Mouse (Mus musculus) bone marrow, adult 2 months (tissue): ENCODE measurements around the gene Alox5ap. TPM values are rescaled to one million over a fixed set of nuclear protein-coding genes. Genes with fewer than 3 reads are reported as not detected.

Experiments
- H3K27ac ChIP-seq: fragments of 200-500 bp; 2 replicates; pipeline ENCODE4 v1.5.1; 2012; ENCODE audit warnings: low read depth, mild to moderate bottlenecking, control low read depth, inconsistent platforms, low read length; ENCODE audit not compliant: control insufficient read depth, poor library complexity, insufficient read depth
- H3K4me1 ChIP-seq: fragments of 200-500 bp; 2 replicates; pipeline ENCODE4 v1.6.1; 2011; ENCODE audit warnings: low read length; ENCODE audit not compliant: control insufficient read depth, insufficient read depth
- H3K4me3 ChIP-seq: fragments of 200-500 bp; replicated peaks from 2 replicates; pipeline ENCODE3; 2011; ENCODE audit warnings: mild to moderate bottlenecking, low read depth, low read length, control low read depth; ENCODE audit not compliant: control insufficient read depth
- CTCF ChIP-seq: fragments of 200-500 bp; IDR thresholded peaks from 2 replicates; pipeline ENCODE4 v1.5.1; 2011; ENCODE audit warnings: low read length, control low read depth; ENCODE audit not compliant: control insufficient read depth, insufficient read depth
- POLR2A ChIP-seq: fragments of 200-500 bp; IDR thresholded peaks from 2 replicates; pipeline ENCODE4 v1.6.1; 2011; ENCODE audit warnings: low read depth, mild to moderate bottlenecking, control low read depth, low read length, borderline replicate concordance; ENCODE audit not compliant: control insufficient read depth
- WGBS: fragments of 180-500 bp; shearing (Covaris S2); methylation state at CpG from one replicate; pipeline ENCODE4 v1.1.7; 2018; 5-methylcytosine and 5-hydroxymethylcytosine counted together
- polyA plus RNA-seq: library from polyadenylated mRNA; stranded (reverse); fragments of >200 nt; gene quantifications from 2 replicates; pipeline ENCODE4 v1.2.4, GENCODE M21; 2011; ENCODE audit warnings: low replicate concordance; ENCODE audit not compliant: missing spikeins, insufficient read depth, insufficient read length

Gene Alox5ap
- polyA plus RNA-seq, 1 experiment: 287 TPM

- Histone ChIP-seq H3K27ac (no peak overlapping the region), H3K4me3 (no peak overlapping the region), H3K4me1 (no peaks in the 10 kb centered on the region)
- 74% methylated on average over 2 of the region's 2 CpGs for WGBS
- TF ChIP-seq CTCF (peak; percentile 56), POLR2A (no peak)
Measured at GRCm38 (mm10) chr5:149283009-149283408, 18.4 kb downstream of the Alox5ap start.

GRCm38 (mm10) chr5:149283821-149284220, 19.3 kb downstream of the Alox5ap start:
- no peak overlapping the region for H3K4me3 ChIP-seq
- no peak overlapping the region for H3K27ac ChIP-seq
- no peaks in the 10 kb centered on the region for H3K4me1 ChIP-seq
- TF ChIP-seq CTCF (no peak), POLR2A (no peak)

DNA sequence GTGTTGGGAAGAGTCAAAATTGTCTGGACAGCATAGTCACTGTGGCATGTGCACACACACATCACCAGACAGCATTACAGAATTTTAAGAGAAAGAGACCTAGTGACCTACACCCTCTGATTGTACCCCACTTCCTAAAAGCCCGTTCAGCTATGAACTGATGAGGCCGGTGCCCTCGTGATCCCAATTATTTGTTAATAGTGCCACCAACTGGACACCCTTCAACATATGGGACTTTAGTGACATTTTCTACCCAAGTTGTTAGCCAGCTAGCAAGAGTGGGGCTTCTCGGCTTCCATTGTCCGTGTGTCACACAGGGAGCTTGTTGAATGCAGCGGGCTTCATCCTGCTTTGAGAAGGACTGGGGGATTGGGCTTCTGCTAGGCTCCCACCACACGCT, 21.5 kb downstream of the Alox5ap start:
- 62% methylated on average over 7 of the region's 7 CpGs for WGBS

GRCm38 (mm10) chr5:149287148-149288038, 22.8 kb downstream of the Alox5ap start:
- 86% methylated on average over 41 of the region's 41 CpGs for WGBS
- no peak for TF ChIP-seq CTCF
- no peak for TF ChIP-seq POLR2A
- H3K4me3 ChIP-seq: no peak overlapping the region

More for the DNA sequence above, 21.5 kb downstream of the Alox5ap start:
- TF ChIP-seq CTCF: no peak
- TF ChIP-seq POLR2A: no peak
- Histone ChIP-seq H3K27ac (no peak overlapping the region), H3K4me3 (no peak overlapping the region), H3K4me1 (no peaks in the 10 kb centered on the region; the same call in 1 of the 2 replicates)

GRCm38 (mm10) chr5:149291266-149291665, 26.7 kb downstream of the Alox5ap start:
- WGBS: 89% methylated on average over 5 of the region's 5 CpGs
- TF ChIP-seq CTCF: no peak
- no peak for TF ChIP-seq POLR2A
- H3K27ac ChIP-seq: no peak overlapping the region
- H3K4me1 ChIP-seq: no peaks in the 10 kb centered on the region; the same call in 1 of the 2 replicates
- H3K4me3 ChIP-seq: no peak overlapping the region

More at GRCm38 (mm10) chr5:149287148-149288038, 22.8 kb downstream of the Alox5ap start:
- H3K4me1 ChIP-seq: no peaks in the 10 kb centered on the region; the same call in 1 of the 2 replicates
- no peak overlapping the region for H3K27ac ChIP-seq

- Histone ChIP-seq H3K27ac (no peak overlapping the region), H3K4me1 (no peaks in the 10 kb centered on the region; the same call in 1 of the 2 replicates), H3K4me3 (no peak overlapping the region)
- 86% methylated on average over 4 of the region's 4 CpGs for WGBS
- TF ChIP-seq CTCF (no peak), POLR2A (no peak)
Measured at GRCm38 (mm10) chr5:149293071-149293470, 28.5 kb downstream of the Alox5ap start.

DNA sequence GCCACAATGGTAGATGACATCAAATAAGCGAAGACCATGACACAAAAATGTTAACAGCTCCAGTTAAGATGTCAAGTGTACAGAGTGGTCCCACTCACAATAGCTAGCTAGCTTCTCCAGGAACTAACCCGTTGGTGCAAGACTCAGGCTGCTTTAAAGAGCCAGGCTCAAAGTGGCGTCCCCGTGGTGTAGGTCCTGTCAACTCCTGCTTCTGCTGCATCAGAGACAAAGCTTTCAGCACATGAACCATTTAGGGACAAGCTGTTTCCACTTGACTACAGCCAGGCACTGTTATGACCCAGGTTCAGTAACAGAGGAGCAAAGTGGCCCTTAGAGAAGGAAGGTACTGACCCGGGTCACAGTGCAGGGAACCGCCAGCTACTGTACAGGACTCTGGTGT, 32.2 kb downstream of the Alox5ap start:
- no peak overlapping the region for H3K27ac ChIP-seq
- no peaks in the 10 kb centered on the region for H3K4me1 ChIP-seq
- WGBS: 87% methylated on average over 6 of the region's 6 CpGs
- TF ChIP-seq POLR2A (no peak), CTCF (no peak)
- H3K4me3 ChIP-seq: no peak overlapping the region

GRCm38 (mm10) chr5:149297464-149297863, 32.9 kb downstream of the Alox5ap start:
- 69% methylated on average over 2 of the region's 2 CpGs for WGBS
- H3K27ac ChIP-seq: no peak overlapping the region
- no peak overlapping the region for H3K4me3 ChIP-seq
- TF ChIP-seq POLR2A: no peak
- TF ChIP-seq CTCF: peak; percentile 38; the same call in 1 of the 2 replicates
- H3K4me1 ChIP-seq: no peaks in the 10 kb centered on the region

GRCm38 (mm10) chr5:149298234-149298633, 33.7 kb downstream of the Alox5ap start:
- no peak overlapping the region for H3K27ac ChIP-seq
- no peaks in the 10 kb centered on the region for H3K4me1 ChIP-seq
- no peak for TF ChIP-seq CTCF
- TF ChIP-seq POLR2A: no peak
- no peak overlapping the region for H3K4me3 ChIP-seq
- WGBS: 68% methylated on average over 4 of the region's 4 CpGs
